Mouse (Mus musculus) stomach, postnatal 0 days (tissue): ENCODE measurements around the gene Ipo4.

Experiments
- CTCF ChIP-seq: IDR thresholded peaks from 2 replicates; pipeline ENCODE4 v1.5.1; 2016; ENCODE audit warnings: antibody characterized with exemption, low read depth, mild to moderate bottlenecking, moderate library complexity
- EP300 ChIP-seq: optimal IDR thresholded peaks from 2 replicates; pipeline ENCODE3; 2016; ENCODE audit warnings: antibody characterized with exemption

GRCm38 (mm10) chr14:55585566-55585960 lies 50.2 kb downstream of the Ipo4 start:
- no peak for TF ChIP-seq CTCF
- no peak for TF ChIP-seq EP300
